Mouse (Mus musculus) bone marrow macrophage, adult 2 months (primary cell): ENCODE measurements around the gene Paxbp1. TPM values are rescaled to one million over a fixed set of nuclear protein-coding genes. Genes with fewer than 3 reads are reported as not detected.

Experiments used
- H3K27ac ChIP-seq: 2 replicates; pipeline ENCODE4 v1.5.1; 2012; ENCODE audit warnings: low read depth, low read length; ENCODE audit not compliant: insufficient read depth
- H3K4me1 ChIP-seq: 2 replicates; pipeline ENCODE4 v1.6.1; 2012; ENCODE audit warnings: low read length; ENCODE audit not compliant: control insufficient read depth, insufficient read depth
- H3K4me3 ChIP-seq: 2 replicates; pipeline ENCODE4 v1.5.1; 2012; ENCODE audit warnings: mild to moderate bottlenecking, low read length, moderate library complexity; ENCODE audit not compliant: insufficient read depth
- CTCF ChIP-seq: IDR thresholded peaks from 2 replicates; pipeline ENCODE4 v1.5.1; 2012; ENCODE audit warnings: low read depth, mild to moderate bottlenecking, low read length, moderate library complexity
- POLR2A ChIP-seq: IDR thresholded peaks from 2 replicates; pipeline ENCODE4 v1.6.1; 2012; ENCODE audit warnings: mild to moderate bottlenecking, low read depth, low read length, borderline replicate concordance
- polyA plus RNA-seq: library from polyadenylated mRNA; stranded (reverse); fragments of >200 nt; gene quantifications from 2 replicates; pipeline ENCODE4 v1.2.4, GENCODE M21; 2012; ENCODE audit not compliant: missing spikeins, insufficient read depth, insufficient read length

The Paxbp1 gene
- polyA plus RNA-seq, 1 experiment, result 91.7 TPM

GRCm38 (mm10) chr16:90971004-90971403, 73.3 kb downstream of the Paxbp1 start:
- Histone ChIP-seq H3K4me3 (no peak overlapping the region), H3K27ac (no peak overlapping the region), H3K4me1 (no peaks in the 10 kb centered on the region)
- TF ChIP-seq POLR2A (no peak), CTCF (no peak)

DNA sequence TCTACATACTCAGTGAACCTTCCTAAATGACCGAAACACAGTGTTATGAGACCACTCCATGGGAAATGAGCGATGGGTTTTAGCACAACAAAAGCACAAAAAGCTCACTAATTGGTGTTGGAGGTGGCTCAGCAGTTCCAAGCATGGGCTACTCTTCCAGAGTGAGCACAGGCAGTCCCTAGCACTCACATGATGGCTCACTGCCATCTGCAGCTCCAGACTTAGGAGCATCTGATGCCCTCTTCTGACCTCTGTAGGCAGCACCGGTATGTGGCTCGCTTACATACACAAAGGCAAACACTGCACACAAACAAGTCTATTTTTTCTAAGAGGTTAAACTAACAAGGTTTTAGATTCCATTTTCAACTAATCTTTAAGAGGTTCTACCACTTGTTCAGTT, 78.1 kb downstream of the Paxbp1 start:
- Histone ChIP-seq H3K4me3 (no peak overlapping the region), H3K4me1 (no peaks in the 10 kb centered on the region), H3K27ac (no peak overlapping the region)
- TF ChIP-seq POLR2A, result no peak
- no peak for TF ChIP-seq CTCF

GRCm38 (mm10) chr16:90964302-90964701, 80.0 kb downstream of the Paxbp1 start:
- no peaks in the 10 kb centered on the region for H3K4me1 ChIP-seq
- H3K27ac ChIP-seq, result no peak overlapping the region
- TF ChIP-seq CTCF, result no peak
- TF ChIP-seq POLR2A, result no peak
- no peak overlapping the region for H3K4me3 ChIP-seq

Other genes with a start within 250 kb of the Paxbp1 start
- 2.3 and 2.8 TPM in 2 replicates for gene Urb1, start 234.1 kb downstream of the Paxbp1 start, polyA plus RNA-seq
- gene Eva1c, start 217.8 kb downstream of the Paxbp1 start, polyA plus RNA-seq, result not detected in 2 replicates
- 7.1 and 9.4 TPM in 2 replicates for gene Cfap298, start 109.4 kb downstream of the Paxbp1 start, polyA plus RNA-seq
- 91.7 and 118 TPM in 2 replicates for gene Synj1, start 33.2 kb downstream of the Paxbp1 start, polyA plus RNA-seq
- not detected in 2 replicates for gene 4932438H23Rik, start 50.6 kb upstream of the Paxbp1 start, polyA plus RNA-seq
- not detected in 2 replicates for gene Olig2, start 180.9 kb upstream of the Paxbp1 start, polyA plus RNA-seq
- not detected in 2 replicates for gene Olig1, start 225.2 kb upstream of the Paxbp1 start, polyA plus RNA-seq